Mouse (Mus musculus) liver, embryonic 16.5 days (tissue): Measurements from ENCODE around the gene Pipox. TPM values are rescaled to one million over a fixed set of nuclear protein-coding genes. Genes with fewer than 3 reads are reported as not detected.

Experiments
- ATAC-seq: fragments of 200-750 bp; cut with Nextera tagmentation; 2 replicates; pipeline ENCODE4 v1.8.0; 2017; ENCODE audit warnings: low read depth, mild to moderate bottlenecking, moderate number of reproducible peaks, moderate library complexity
- H3K27ac ChIP-seq: fragments of 300-500 bp; sonication (generic); 2 replicates; pipeline ENCODE4 v1.5.1; 2014; ENCODE audit warnings: mild to moderate bottlenecking, low read length
- H3K27me3 ChIP-seq: fragments of 300-500 bp; sonication (generic); 2 replicates; pipeline ENCODE4 v1.6.1; 2014; ENCODE audit warnings: low read depth, low read length, mixed read lengths; ENCODE audit not compliant: control insufficient read depth, insufficient read depth
- H3K36me3 ChIP-seq: fragments of 300-500 bp; sonication (generic); 2 replicates; pipeline ENCODE4 v1.6.1; 2014; ENCODE audit warnings: mild to moderate bottlenecking; ENCODE audit not compliant: control insufficient read depth, insufficient read depth
- H3K4me1 ChIP-seq: fragments of 300-500 bp; sonication (generic); 2 replicates; pipeline ENCODE4 v1.6.1; 2014; ENCODE audit warnings: low read depth, low read length, mixed read lengths; ENCODE audit not compliant: control insufficient read depth
- H3K4me2 ChIP-seq: fragments of 300-500 bp; sonication (generic); 2 replicates; pipeline ENCODE4 v1.6.1; 2014; ENCODE audit warnings: low read depth, low read length, mixed read lengths
- H3K4me3 ChIP-seq: fragments of 300-500 bp; sonication (generic); 2 replicates; pipeline ENCODE4 v1.5.1; 2014; ENCODE audit warnings: low read depth, mild to moderate bottlenecking, low read length
- H3K9ac ChIP-seq: fragments of 300-500 bp; sonication (generic); 2 replicates; pipeline ENCODE4 v1.6.1; 2014; ENCODE audit warnings: low read depth, low read length
- H3K9me3 ChIP-seq: fragments of 300-500 bp; sonication (generic); replicated peaks from 2 replicates; pipeline ENCODE4 v1.6.1; 2016; ENCODE audit warnings: low read length; ENCODE audit not compliant: control insufficient read depth
- WGBS: fragments of 180-500 bp; shearing (Covaris S2); extraction: QIAGEN DNeasy Blood & Tissue Kit; methylation state at CpG from one replicate; pipeline ENCODE4 v1.1.7; 2014; ENCODE audit not compliant: insufficient replicate concordance; 5-methylcytosine and 5-hydroxymethylcytosine counted together
- polyA plus RNA-seq: library from polyadenylated mRNA; unstranded; fragments of >200 nt; fragmentation: Nextera tagmentation; extraction: Ambion mirVana; gene quantifications from 2 replicates; pipeline ENCODE4 v1.2.1, GENCODE M21; 2015

Gene Pipox
- polyA plus RNA-seq, 1 experiment from 2014 or later, result 43.8 TPM

DNA sequence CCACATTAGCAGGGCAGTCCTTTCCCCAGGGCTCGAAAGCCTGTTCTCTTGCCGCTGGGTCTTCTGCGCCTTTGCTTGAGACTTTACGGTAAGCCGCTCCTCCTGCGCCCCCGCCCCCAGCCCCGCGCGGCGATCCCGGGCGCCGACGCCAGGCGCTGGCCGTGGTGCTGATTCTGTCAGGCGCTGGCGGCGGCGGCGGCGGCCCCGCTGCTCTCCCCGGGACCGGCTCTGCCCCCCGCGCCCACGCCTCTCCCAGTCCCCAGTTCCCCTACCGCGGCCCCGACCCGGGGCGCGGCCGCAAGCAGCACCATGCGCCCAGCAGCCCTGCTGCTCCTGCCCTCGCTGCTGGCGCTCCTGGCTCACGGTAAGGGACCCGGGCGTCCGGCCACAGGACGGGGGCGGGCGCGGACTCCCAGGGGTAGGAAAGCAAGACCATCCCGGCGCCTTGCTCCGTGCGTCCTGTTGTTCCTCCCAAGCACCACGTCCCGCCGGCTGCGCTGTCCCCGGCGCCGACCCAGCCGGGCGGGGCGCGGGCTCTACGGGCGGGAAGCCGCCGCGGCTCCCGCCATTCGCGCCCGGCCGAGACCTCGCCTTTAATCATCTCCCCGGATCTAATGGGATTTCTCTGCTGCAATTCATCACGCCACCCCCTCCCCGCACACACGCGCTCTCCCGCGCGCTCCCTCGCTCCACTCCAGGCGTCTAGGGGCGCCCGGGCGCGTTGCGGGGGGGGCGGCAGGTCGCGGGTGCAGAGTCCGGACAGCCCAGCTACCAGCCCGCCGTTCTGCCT lies 37.0 kb upstream of the Pipox start, which contains the start of gene Sez6:
Gene Sez6 (plus strand): TSS at position 50 of the 790 bp plus-strand sequence.
- Histone ChIP-seq H3K27me3 (peaks cover 66% of the 10 kb centered on the region), H3K36me3 (no peaks in the 10 kb centered on the region), H3K4me1 (no peaks in the 10 kb centered on the region; the same call in 1 of the 2 replicates), H3K9ac (no peak within 1 kb of the TSS), H3K4me2 (peak within 1 kb of the TSS; percentile 71), H3K27ac (no peak within 1 kb of the TSS), H3K4me3 (peak within 1 kb of the TSS; percentile 45), H3K9me3 (no peaks in the 10 kb centered on the region)
- peak; percentile 60 for ATAC-seq
- WGBS, result under 1% methylated on average over 73 of the region's 94 CpGs

DNA sequence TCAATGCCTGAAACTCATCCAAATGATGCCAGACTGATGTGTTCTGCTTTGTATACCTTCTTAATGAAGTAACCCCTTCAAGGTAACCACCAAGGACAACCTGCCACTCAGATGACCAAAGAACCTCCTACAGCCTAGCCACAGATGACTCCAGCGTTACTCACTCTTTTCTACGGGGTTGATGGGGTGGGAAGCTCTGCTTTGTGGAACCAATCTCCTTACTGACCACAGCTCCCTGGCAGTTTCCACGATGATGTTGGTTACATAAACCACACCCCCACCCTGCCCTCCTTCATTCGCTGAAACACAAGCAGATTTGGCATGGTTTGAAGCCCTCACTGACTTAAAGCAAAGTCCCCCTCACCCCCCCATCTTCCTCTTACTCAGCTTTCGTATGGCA lies 33.9 kb upstream of the Pipox start:
- Histone ChIP-seq H3K9ac (no peak overlapping the region), H3K27ac (no peak overlapping the region), H3K9me3 (no peaks in the 10 kb centered on the region), H3K4me3 (no peak overlapping the region), H3K36me3 (no peaks in the 10 kb centered on the region), H3K4me2 (no peak overlapping the region), H3K4me1 (no peaks in the 10 kb centered on the region; the same call in 1 of the 2 replicates), H3K27me3 (peaks cover 37% of the 10 kb centered on the region)
- ATAC-seq, result no peak
- whole genome bisulfite sequencing, result 51% methylated on average over 5 of the region's 5 CpGs

DNA sequence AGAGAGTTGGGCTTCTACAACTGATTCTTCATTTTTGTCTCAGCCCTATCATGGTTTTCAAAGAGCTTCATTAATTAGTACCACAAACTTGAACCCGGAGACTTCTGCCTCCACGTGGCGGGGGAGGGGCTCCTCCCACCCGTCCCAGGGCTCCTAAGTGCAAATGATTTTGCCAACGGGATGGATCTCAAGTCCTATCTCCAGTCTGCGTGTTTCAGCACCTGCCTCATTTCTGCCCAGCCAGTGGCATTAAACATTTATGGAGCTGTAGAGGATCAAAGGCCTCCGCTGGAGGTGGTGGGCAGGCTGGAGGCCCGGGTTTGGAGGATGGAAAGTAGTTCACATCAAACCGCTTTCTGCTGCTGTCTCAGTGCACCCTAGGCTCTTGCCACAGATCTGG lies 32.8 kb upstream of the Pipox start:
- Histone ChIP-seq H3K27me3 (peaks cover 26% of the 10 kb centered on the region), H3K27ac (no peak overlapping the region), H3K4me1 (no peaks in the 10 kb centered on the region; the same call in 1 of the 2 replicates), H3K9me3 (no peaks in the 10 kb centered on the region), H3K36me3 (no peaks in the 10 kb centered on the region), H3K4me3 (no peak overlapping the region), H3K9ac (no peak overlapping the region), H3K4me2 (no peak overlapping the region)
- ATAC-seq, result no peak
- 16% methylated on average over 9 of the region's 9 CpGs for WGBS

DNA sequence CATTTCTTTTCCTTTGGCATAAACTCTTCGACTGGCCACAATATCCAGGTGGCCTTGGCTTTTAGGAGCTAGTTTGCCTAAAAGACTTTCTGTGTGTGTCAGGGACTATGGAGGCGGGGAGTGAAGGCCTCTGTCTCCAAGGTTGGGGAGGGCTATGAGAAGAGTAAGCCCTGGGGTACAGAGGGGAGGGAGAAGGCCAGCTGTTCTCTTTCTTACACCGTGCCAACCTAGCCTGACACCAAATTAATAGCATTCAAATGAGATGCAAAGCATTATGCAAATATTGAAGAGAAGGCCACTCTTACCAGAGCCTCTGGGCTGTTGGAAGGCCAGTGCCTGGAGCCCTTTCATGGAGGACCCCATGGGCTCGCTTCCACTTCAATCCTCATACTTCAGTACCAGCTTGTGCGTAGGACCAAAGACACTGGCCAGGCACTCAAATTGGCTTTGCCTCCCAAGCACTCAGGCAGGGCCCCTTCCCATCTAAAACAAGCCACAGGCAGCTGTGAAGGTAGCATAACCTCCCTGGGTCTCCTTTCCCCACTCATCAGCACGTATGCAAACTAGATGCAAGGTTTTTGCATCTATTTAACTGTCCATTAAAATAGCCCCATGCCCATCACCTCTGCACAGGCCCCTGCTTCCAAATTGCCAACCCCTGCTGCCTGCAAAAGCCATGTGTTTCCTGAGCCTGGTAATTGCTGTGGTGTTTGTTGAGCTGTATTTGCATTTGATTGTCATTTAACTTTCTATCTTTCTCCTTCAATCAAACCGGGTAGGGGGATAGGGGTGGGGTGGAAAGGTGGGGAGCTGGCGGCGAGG lies 32.2 kb upstream of the Pipox start:
- peaks cover 20% of the 10 kb centered on the region for H3K27me3 ChIP-seq
- 32% methylated on average over 9 of the region's 9 CpGs for WGBS
- H3K4me2 ChIP-seq, result no peak overlapping the region

DNA sequence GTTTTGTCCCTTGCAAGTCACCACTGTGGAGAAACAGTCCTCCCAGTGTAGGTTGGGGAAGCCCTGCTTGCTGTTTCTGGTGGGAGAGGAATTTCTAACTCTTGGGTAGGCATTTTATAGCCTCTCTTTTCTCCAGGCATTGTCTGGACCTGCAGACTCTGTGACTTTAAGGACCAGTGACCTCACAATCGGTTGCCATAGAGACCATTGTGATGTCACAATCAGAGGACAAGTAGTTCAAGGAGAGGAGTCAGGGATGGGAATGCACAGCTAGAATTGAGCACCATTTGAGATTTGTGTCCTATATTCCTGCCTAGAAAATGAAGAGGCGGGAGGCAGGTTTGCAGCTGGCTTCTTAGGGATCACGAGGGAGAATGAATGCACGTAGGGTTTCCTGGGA lies 29.4 kb upstream of the Pipox start:
- H3K27me3 ChIP-seq, result no peaks in the 10 kb centered on the region; the same call in none of the 2 replicates
- ATAC-seq, result no peak

More for the DNA sequence above, 32.2 kb upstream of the Pipox start:
- no peak overlapping the region for H3K4me3 ChIP-seq
- H3K4me1 ChIP-seq, result no peaks in the 10 kb centered on the region; the same call in 1 of the 2 replicates
- ATAC-seq, result no peak
- H3K9ac ChIP-seq, result no peak overlapping the region
- no peaks in the 10 kb centered on the region for H3K36me3 ChIP-seq
- H3K9me3 ChIP-seq, result no peaks in the 10 kb centered on the region
- no peak overlapping the region for H3K27ac ChIP-seq

DNA sequence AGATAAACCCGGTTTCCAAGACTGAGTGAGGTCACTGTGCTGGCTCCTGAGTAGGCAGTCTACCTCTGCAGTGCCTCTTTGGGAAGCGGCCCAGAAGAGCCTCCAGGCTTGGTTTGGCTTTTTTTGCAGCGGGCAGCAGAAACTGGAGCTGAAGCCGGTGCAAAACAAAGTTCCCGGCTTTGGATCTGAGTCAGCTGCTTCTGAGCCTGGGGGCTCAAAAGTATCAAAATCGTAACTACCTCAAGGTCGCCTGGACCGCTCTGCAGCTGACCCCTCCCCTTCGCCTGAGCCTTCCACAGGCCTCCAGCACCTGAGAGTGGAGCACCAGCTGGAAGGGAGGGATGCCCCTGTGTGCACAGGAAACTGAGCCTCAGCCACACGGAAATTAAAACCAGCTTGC lies 23.3 kb upstream of the Pipox start:
- ATAC-seq, result no peak
- H3K27me3 ChIP-seq, result peaks cover 36% of the 10 kb centered on the region
- no peak overlapping the region for H3K27ac ChIP-seq
- H3K4me2 ChIP-seq, result no peak overlapping the region
- no peaks in the 10 kb centered on the region for H3K4me1 ChIP-seq
- no peak overlapping the region for H3K9ac ChIP-seq
- WGBS, result 48% methylated on average over 10 of the region's 10 CpGs
- H3K4me3 ChIP-seq, result no peak overlapping the region
- no peaks in the 10 kb centered on the region for H3K9me3 ChIP-seq
- H3K36me3 ChIP-seq, result no peaks in the 10 kb centered on the region

More for the DNA sequence above, 29.4 kb upstream of the Pipox start:
- Histone ChIP-seq H3K27ac (no peak overlapping the region), H3K4me1 (no peaks in the 10 kb centered on the region), H3K4me3 (no peak overlapping the region), H3K9ac (no peak overlapping the region), H3K36me3 (no peaks in the 10 kb centered on the region), H3K9me3 (no peaks in the 10 kb centered on the region), H3K4me2 (no peak overlapping the region)
- 58% methylated on average over 4 of the region's 4 CpGs for WGBS

DNA sequence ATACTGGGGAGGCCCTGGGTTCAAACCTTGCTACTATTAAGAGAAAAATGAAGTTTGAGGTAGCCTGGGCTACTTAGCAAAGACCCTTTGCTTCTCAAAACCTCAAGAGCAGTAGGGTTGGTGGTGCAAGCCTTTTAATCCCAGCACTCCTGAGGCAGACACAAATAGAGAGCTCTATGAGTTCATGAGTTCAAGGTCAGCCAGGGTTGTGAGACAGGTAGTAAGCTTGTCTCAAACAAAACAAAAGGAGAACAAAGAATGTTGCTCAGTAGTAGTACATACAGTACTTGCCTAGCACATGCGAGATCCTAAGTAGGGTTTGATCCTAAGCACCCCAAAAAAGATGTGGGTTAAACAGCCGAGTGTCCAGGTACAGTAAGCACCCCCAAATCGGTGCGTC lies 22.8 kb upstream of the Pipox start:
- no peak overlapping the region for H3K4me2 ChIP-seq
- no peaks in the 10 kb centered on the region for H3K4me1 ChIP-seq
- ATAC-seq, result no peak
- no peak overlapping the region for H3K27ac ChIP-seq
- peaks cover 36% of the 10 kb centered on the region for H3K27me3 ChIP-seq
- 54% methylated on average over 4 of the region's 4 CpGs for WGBS
- H3K9me3 ChIP-seq, result no peaks in the 10 kb centered on the region
- no peak overlapping the region for H3K9ac ChIP-seq
- H3K36me3 ChIP-seq, result no peaks in the 10 kb centered on the region
- H3K4me3 ChIP-seq, result no peak overlapping the region

DNA sequence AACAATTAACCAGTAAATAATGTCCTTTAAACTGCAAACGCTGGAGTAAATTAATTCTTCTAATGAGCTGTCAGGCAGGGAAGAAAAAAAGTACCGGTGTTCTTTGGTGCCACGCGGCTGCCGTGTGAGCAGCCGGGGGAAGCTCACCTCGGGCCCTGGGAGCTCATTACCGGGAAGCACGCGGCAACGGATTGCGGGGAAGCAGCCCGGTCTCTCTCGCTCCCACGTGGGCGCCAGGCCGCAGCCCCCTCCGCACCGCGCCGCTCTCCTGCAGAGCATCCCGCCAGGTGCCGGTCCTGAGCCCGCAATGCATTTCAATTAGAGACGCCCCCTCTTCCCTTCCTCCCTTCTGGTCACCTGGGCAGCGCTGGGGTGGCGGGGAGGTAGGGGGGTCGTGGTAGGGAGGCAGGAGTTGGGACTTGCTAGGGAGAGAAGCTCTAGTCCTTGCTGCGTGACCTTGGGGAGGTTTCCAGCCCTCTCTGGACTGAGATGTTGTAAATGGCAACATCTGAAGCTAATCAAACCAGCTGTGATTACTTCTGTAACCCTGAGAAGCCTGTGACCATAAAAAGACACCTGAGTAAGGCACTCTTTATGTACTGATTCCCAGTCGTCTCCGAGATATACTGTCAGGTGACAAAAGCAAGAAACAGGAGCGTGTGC lies 20.8 kb upstream of the Pipox start:
- Histone ChIP-seq H3K4me2 (no peak overlapping the region), H3K27me3 (peaks cover 36% of the 10 kb centered on the region), H3K36me3 (no peaks in the 10 kb centered on the region), H3K4me1 (no peaks in the 10 kb centered on the region), H3K9me3 (no peaks in the 10 kb centered on the region), H3K4me3 (no peak overlapping the region), H3K27ac (no peak overlapping the region), H3K9ac (no peak overlapping the region)
- ATAC-seq, result no peak
- 7% methylated on average over 32 of the region's 32 CpGs for WGBS
